Mouse (Mus musculus) frontal cortex, adult (tissue): Measurements from ENCODE around the gene Babam1.
"Not testable (repeated sequence)": the region's sequence is repeated elsewhere in the genome, so short reads cannot be mapped to it uniquely, and the experiment has no call there.

Experiments used
- ATAC-seq: cut with Nextera tagmentation; 2 replicates; pipeline ENCODE4 v1.9.2; 2017; ENCODE audit warnings: mild to moderate bottlenecking, moderate library complexity, mixed read lengths; ENCODE audit not compliant: low TSS enrichment

Gene Babam1

GRCm38 (mm10) chr8:71406099-71407015 lies 9.7 kb downstream of the Babam1 start:
- no peak for ATAC-seq

GRCm38 (mm10) chr8:71407441-71407840 lies 10.8 kb downstream of the Babam1 start:
- ATAC-seq, result no peak

- no peak for ATAC-seq
These were observed 11.6 kb downstream of the Babam1 start for GRCm38 (mm10) chr8:71408231-71408630.

GRCm38 (mm10) chr8:71411535-71412273 lies 15.0 kb downstream of the Babam1 start:
- ATAC-seq, result no peak

- no peak for ATAC-seq
These were observed 25.5 kb downstream of the Babam1 start for GRCm38 (mm10) chr8:71422121-71422520.

GRCm38 (mm10) chr8:71432935-71433334 lies 36.3 kb downstream of the Babam1 start:
- ATAC-seq, result not testable (repeated sequence)

- ATAC-seq, result no peak
These were observed 40.4 kb downstream of the Babam1 start for GRCm38 (mm10) chr8:71437041-71437440.

GRCm38 (mm10) chr8:71441404-71441803 lies 44.7 kb downstream of the Babam1 start:
- no peak for ATAC-seq

GRCm38 (mm10) chr8:71445096-71445495 lies 48.4 kb downstream of the Babam1 start:
- no peak for ATAC-seq

- ATAC-seq, result no peak
These were observed 54.7 kb downstream of the Babam1 start for GRCm38 (mm10) chr8:71451337-71451736.

GRCm38 (mm10) chr8:71451777-71452176 lies 55.1 kb downstream of the Babam1 start:
- ATAC-seq, result no peak

GRCm38 (mm10) chr8:71452669-71453068 lies 56.0 kb downstream of the Babam1 start:
- ATAC-seq, result no peak
